Mouse (Mus musculus): ENCODE results near the gene Aipl1. TPM values are rescaled to one million over a fixed set of nuclear protein-coding genes. Genes with fewer than 3 reads are reported as not detected.

Aipl1 gene
- total and polyA plus RNA-seq, 3 experiments, result 0.71 to 0.93 (median 0.81) TPM

GRCm38 (mm10) chr11:71992438-71992837, 44.9 kb downstream of the Aipl1 start:
- Histone ChIP-seq H3K9ac (ENCODE audit: insufficient read depth, low read depth) (peak overlapping the region; percentile 54), H3K4me3 (replicated peaks in 1 of 3; ENCODE audit: low read depth in 2 of 3, low read length in 2 of 3, poor library complexity in 1 of 3) (peak overlapping the region in 1 of 3 experiments; percentile 20), H3K4me1 (ENCODE audit: control insufficient read depth in 1 of 2, insufficient read depth in 2 of 2) (peaks cover 22 to 71% of the 10 kb centered on the region in 2 experiments), H3K27me3 (replicated peaks) (no peaks in the 10 kb centered on the region), H3K27ac (ENCODE audit: insufficient read depth, low read depth) (peak overlapping the region; percentile 88), H3K36me3 (replicated peaks in 1 of 2; ENCODE audit: control insufficient read depth in 1 of 2, insufficient read depth in 1 of 2, low read length in 1 of 2) (no peaks in the 10 kb centered on the region), H3K79me2 (replicated peaks; ENCODE audit: control insufficient read depth, extremely low read depth, insufficient read depth, poor library complexity, severe bottlenecking) (no peaks in the 10 kb centered on the region), H3K4me2 (ENCODE audit: insufficient read depth, low read depth, poor library complexity, severe bottlenecking) (peak overlapping the region; percentile 82), H3K9me3 (replicated peaks; ENCODE audit: low read length) (peaks cover 4% of the 10 kb centered on the region)
- dilution Hi-C loops (cut with MboI; ENCODE audit: extremely low pct_ligation_motif_present, extremely low pct_unique_long_range_greater_than_20kb, low sequenced_read_pairs), result no loop called here
- in situ Hi-C loops (cut with MboI; ENCODE audit: low pct_ligation_motif_present, low pct_unique_long_range_greater_than_20kb, low sequenced_read_pairs), result no loop called here
- no peak for TF ChIP-seq ELF1 (IDR thresholded peaks at IDR 0.05; ENCODE audit: low read depth, low read length)
- TF ChIP-seq EP300 (IDR thresholded peaks at IDR 0.05; ENCODE audit: low read length), result no peak
- TF ChIP-seq MAZ (IDR thresholded peaks at IDR 0.05; ENCODE audit: low read depth, low read length), result no peak
- peak; percentile 53 for TF ChIP-seq IRF4 (IDR thresholded peaks at IDR 0.05; ENCODE audit: low read depth, low read length)
- no peak for TF ChIP-seq RAD21 (IDR thresholded peaks at IDR 0.05; ENCODE audit: low read depth, low read length)
- TF ChIP-seq ZC3H11A (IDR thresholded peaks at IDR 0.05; ENCODE audit: low read depth, low read length), result peak; percentile 100
- TF ChIP-seq POLR2A (IDR thresholded peaks at IDR 0.05; ENCODE audit: low read depth, low read length), result peak; percentile 58
- TF ChIP-seq MAX (IDR thresholded peaks at IDR 0.05; ENCODE audit: low read length), result no peak; the same call in 1 of the 2 replicates
- peak; percentile 80 for TF ChIP-seq HCFC1 (IDR thresholded peaks at IDR 0.05; ENCODE audit: low read depth, low read length)
- TF ChIP-seq NRF1 (IDR thresholded peaks at IDR 0.05; ENCODE audit: low read depth, low read length), result no peak
- no peak for TF ChIP-seq MXI1 (IDR thresholded peaks at IDR 0.05; ENCODE audit: low read depth, low read length)
- TF ChIP-seq JUN (IDR thresholded peaks at IDR 0.05; ENCODE audit: insufficient read depth, low read depth, low read length), result 0 out of 2 replicates have a peak, but pooled peaks have one; percentile 8
- no peak for TF ChIP-seq ZMIZ1 (IDR thresholded peaks at IDR 0.05; ENCODE audit: low read depth, low read length)
- TF ChIP-seq SIN3A (IDR thresholded peaks at IDR 0.05; ENCODE audit: low read length), result 0 out of 2 replicates have a peak, but pooled peaks have one; percentile 18
- no peak for TF ChIP-seq USF1 (IDR thresholded peaks at IDR 0.05; ENCODE audit: low read depth, low read length)
- no peak for TF ChIP-seq E2F4 (IDR thresholded peaks at IDR 0.05; ENCODE audit: insufficient replicate concordance, low read depth, low read length)
- TF ChIP-seq UBTF (IDR thresholded peaks at IDR 0.05; ENCODE audit: low read depth, low read length), result peak; percentile 76; the same call in 1 of the 2 replicates
- 0 out of 2 replicates have a peak, but pooled peaks have one; percentile 17 for TF ChIP-seq MAFK (IDR thresholded peaks at IDR 0.05; ENCODE audit: insufficient replicate concordance, low read length)
- no peak for TF ChIP-seq USF2 (conservative IDR thresholded peaks at IDR 0.05; ENCODE audit: low read depth, low read length)
- TF ChIP-seq CTCF (conservative IDR thresholded peaks at IDR 0.05 in 1 of 2, IDR thresholded peaks at IDR 0.05 in 1 of 2; ENCODE audit: low read depth in 2 of 2, low read length in 2 of 2), result 0 out of 4 replicates have a peak, but pooled peaks of 1 of the 2 experiments have one; percentile 3
- TF ChIP-seq CHD1 (IDR thresholded peaks at IDR 0.05; ENCODE audit: low read depth, low read length), result no peak; the same call in 1 of the 2 replicates
- peak; percentile 24; the same call in 1 of the 2 replicates for TF ChIP-seq ETS1 (conservative IDR thresholded peaks at IDR 0.05; ENCODE audit: low read depth, low read length)
- TF ChIP-seq GABPA (IDR thresholded peaks at IDR 0.05; ENCODE audit: insufficient replicate concordance, low read depth, low read length), result no peak
- peak; percentile 50; the same call in 1 of the 2 replicates for TF ChIP-seq MEF2A (IDR thresholded peaks at IDR 0.05; ENCODE audit: borderline replicate concordance, low read depth, low read length)
- 0 out of 2 replicates have a peak, but pooled peaks have one; percentile 14 for TF ChIP-seq ZKSCAN1 (IDR thresholded peaks at IDR 0.05; ENCODE audit: borderline replicate concordance, low read depth, low read length)
- TF ChIP-seq JUND (conservative IDR thresholded peaks at IDR 0.05; ENCODE audit: low read depth, low read length), result peak; percentile 14; the same call in 1 of the 2 replicates
- TF ChIP-seq RCOR1 (conservative IDR thresholded peaks at IDR 0.05; ENCODE audit: low read depth, low read length), result peak; percentile 36; the same call in 1 of the 2 replicates
- TF ChIP-seq KAT2A (IDR thresholded peaks at IDR 0.05; ENCODE audit: insufficient replicate concordance, low read length), result 0 out of 2 replicates have a peak, but pooled peaks have one; percentile 53
- TF ChIP-seq ZNF384 (IDR thresholded peaks at IDR 0.05; ENCODE audit: low read depth, low read length), result no peak; the same call in 1 of the 2 replicates
- peak; percentile 55 for TF ChIP-seq NELFE (IDR thresholded peaks at IDR 0.05; ENCODE audit: low read depth, low read length)
- 0 out of 2 replicates have a peak, but pooled peaks have one; percentile 17 for TF ChIP-seq POLR2AphosphoS2 (IDR thresholded peaks at IDR 0.05; ENCODE audit: low read depth, low read length)
- TF ChIP-seq SMC3 (IDR thresholded peaks at IDR 0.05; ENCODE audit: low read depth, low read length), result peak; percentile 2; the same call in 1 of the 2 replicates
- peak; percentile 73 for TF ChIP-seq BHLHE40 (IDR thresholded peaks at IDR 0.05; ENCODE audit: low read depth, low read length)
- TF ChIP-seq MYC (IDR thresholded peaks at IDR 0.05; ENCODE audit: low read depth, low read length), result no peak
- TF ChIP-seq PAX5 (IDR thresholded peaks at IDR 0.05; ENCODE audit: low read length), result no peak
- TF ChIP-seq TBP (conservative IDR thresholded peaks at IDR 0.05; ENCODE audit: low read depth, low read length), result peak; percentile 39; the same call in 1 of the 2 replicates
- TF ChIP-seq CHD2 (IDR thresholded peaks at IDR 0.05; ENCODE audit: low read length), result no peak; the same call in none of the 2 replicates
- peak; percentile 76 for TF ChIP-seq TCF12 (IDR thresholded peaks at IDR 0.05; ENCODE audit: low read depth, low read length)
- peak; percentile 84 for DNase-seq (ENCODE audit: extremely low read depth)

All from CH12.LX (cell line).